Mouse (Mus musculus) left cerebral cortex, adult 2 months (tissue): ENCODE measurements around the gene Smox. TPM values are rescaled to one million over a fixed set of nuclear protein-coding genes. Genes with fewer than 3 reads are reported as not detected.
"Not testable (repeated sequence)": the region's sequence is repeated elsewhere in the genome, so short reads cannot be mapped to it uniquely, and the experiment has no call there.

ENCODE experiments used
- DNase-seq, 2 experiments: peaks; one replicate each; pipeline ENCODE4 v3.0.0; 2021 to 2022; ENCODE audit warnings: low spot score in 2 of 2, mixed read lengths in 1 of 2; ENCODE audit errors: extremely low spot score in 1 of 2
- H3K27ac ChIP-seq: fragments of 200-600 bp; 2 replicates; pipeline ENCODE4 v1.8.1; 2022
- H3K4me3 ChIP-seq: fragments of 200-600 bp; 2 replicates; pipeline ENCODE4 v1.8.1; 2022
- CTCF ChIP-seq: fragments of 200-600 bp; IDR thresholded peaks from 2 replicates; pipeline ENCODE4 v1.8.1; 2022; ENCODE audit warnings: antibody characterized with exemption, mild to moderate bottlenecking, moderate library complexity
- intact Hi-C: fragments of 180-260 bp; cut with DNase I; formaldehyde crosslinking; loops from one replicate; pipeline ENCODE4 v1.15.1; 2025
- total RNA-seq, 2 experiments: library from RNA; stranded (reverse); gene quantifications; 2 replicates each; pipeline ENCODE4 v1.2.3; 2021

Gene Smox
- total RNA-seq, 2 experiments from 2014 or later: 68.9 to 80.3 TPM

- DNase-seq: no peak
- TF ChIP-seq CTCF: no peak
These were observed 27.1 kb upstream of the Smox start for GRCm38 (mm10) chr2:131464147-131464546.

DNA sequence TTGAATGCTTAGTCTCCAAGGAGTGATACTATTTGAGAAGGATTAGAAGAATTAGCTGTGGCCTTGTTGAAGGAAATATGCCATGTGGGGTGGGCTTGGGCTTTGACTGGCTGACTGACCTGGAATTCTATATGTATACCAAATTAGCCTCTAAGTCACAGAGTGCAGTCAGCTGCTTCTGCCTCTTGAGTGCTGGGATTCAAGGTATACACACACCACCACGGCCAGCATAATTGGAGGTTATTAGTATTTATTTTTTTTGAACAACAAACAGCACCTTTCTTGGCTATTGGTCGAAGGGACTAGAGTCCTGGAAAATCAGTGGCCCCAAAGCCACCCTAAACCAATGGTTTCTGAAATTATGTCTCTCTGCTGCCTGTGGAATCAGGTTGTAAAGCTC, 24.6 kb upstream of the Smox start:
- no peak for TF ChIP-seq CTCF
- DNase-seq: no peak
- Histone ChIP-seq H3K27ac (no peak overlapping the region), H3K4me3 (no peak overlapping the region)
- intact Hi-C loops: no loop called here

More at GRCm38 (mm10) chr2:131464147-131464546, 27.1 kb upstream of the Smox start:
- intact Hi-C loops: no loop called here
- no peak overlapping the region for H3K4me3 ChIP-seq
- no peak overlapping the region for H3K27ac ChIP-seq

DNA sequence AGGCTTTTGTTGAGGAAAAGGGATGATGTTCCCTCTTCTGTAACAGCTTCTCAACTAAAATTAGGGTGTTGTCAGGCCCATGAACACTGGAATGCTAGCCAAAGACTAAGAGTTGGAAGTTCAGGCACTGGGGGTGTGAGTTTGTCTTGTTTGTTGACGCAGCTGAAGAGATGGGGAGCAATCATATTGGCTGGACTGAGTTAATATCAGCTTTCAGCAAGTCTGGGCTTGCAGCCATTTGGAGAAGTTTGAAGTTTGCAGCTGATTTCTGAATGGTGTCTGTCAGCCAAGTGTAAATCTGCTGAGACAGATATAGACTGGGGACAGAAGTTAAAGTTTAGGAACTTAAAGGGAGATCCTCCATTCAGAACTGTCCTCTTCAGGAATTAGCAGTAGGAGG, 21.4 kb upstream of the Smox start:
- no peak for TF ChIP-seq CTCF
- DNase-seq: no peak
- H3K4me3 ChIP-seq: no peak overlapping the region
- H3K27ac ChIP-seq: no peak overlapping the region
- intact Hi-C loops: no loop called here

- no peak for TF ChIP-seq CTCF
- no peak for DNase-seq
- Histone ChIP-seq H3K4me3 (no peak overlapping the region), H3K27ac (no peak overlapping the region)
- intact Hi-C loops: no loop called here
These were observed 17.5 kb upstream of the Smox start for GRCm38 (mm10) chr2:131473749-131474148.

- DNase-seq, H3K27ac ChIP-seq, H3K4me3 ChIP-seq, intact Hi-C loops: not testable (repeated sequence)
These were observed 14.2 kb upstream of the Smox start for GRCm38 (mm10) chr2:131477105-131477504.

DNA sequence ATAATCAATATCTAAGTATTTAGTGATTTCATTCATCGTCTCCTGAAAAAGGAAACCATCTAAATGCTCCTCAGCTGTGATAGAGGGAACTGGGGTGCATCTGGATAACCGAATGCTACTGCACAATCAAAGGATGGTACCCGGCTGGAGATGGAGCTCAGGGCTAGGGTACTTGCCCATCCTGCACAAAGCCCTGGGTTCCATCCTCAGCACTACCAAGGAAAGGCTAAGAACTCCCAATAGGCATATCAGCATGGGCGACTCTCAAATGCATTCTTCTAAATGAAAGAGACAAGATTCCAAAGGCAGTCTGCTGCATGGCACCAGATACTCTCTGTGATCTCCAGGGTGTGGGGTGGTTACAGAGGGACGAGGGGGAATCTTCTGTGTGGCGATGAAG, 13.4 kb upstream of the Smox start:
- no peak overlapping the region for H3K27ac ChIP-seq
- intact Hi-C loops: no loop called here
- no peak overlapping the region for H3K4me3 ChIP-seq
- no peak for DNase-seq
- no peak for TF ChIP-seq CTCF

GRCm38 (mm10) chr2:131478349-131478748, 12.9 kb upstream of the Smox start:
- no peak for DNase-seq
- Histone ChIP-seq H3K27ac (no peak overlapping the region), H3K4me3 (no peak overlapping the region)
- no peak for TF ChIP-seq CTCF
- intact Hi-C loops: no loop called here

DNA sequence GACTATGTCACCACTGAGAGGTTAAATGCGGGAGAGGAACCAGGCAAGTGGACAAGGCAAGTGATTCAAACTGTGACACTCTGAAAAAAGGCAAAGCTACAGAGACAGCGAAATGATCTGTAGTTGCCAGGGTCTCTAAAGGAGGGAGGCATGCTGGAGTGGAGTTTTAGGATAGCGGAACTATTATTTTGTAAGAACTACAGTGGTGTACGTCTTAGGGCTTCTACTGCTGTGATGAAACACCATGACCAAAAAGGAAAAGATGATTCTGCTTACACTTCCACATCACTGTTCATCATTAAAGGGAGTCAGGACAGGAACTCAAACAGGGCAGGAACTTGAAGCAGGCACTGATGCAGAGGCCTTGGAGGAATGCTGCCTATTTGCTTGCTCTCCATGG, 12.4 kb upstream of the Smox start:
- Histone ChIP-seq H3K27ac (no peak overlapping the region), H3K4me3 (no peak overlapping the region)
- no peak for TF ChIP-seq CTCF
- no peak for DNase-seq
- intact Hi-C loops: no loop called here

GRCm38 (mm10) chr2:131481733-131482132, 9.6 kb upstream of the Smox start:
- intact Hi-C loops: no loop called here
- no peak for DNase-seq
- TF ChIP-seq CTCF: no peak
- Histone ChIP-seq H3K4me3 (no peak overlapping the region), H3K27ac (no peak overlapping the region)

- intact Hi-C loops: no loop called here
- H3K27ac ChIP-seq: no peak overlapping the region
- no peak for DNase-seq
- TF ChIP-seq CTCF: no peak
- H3K4me3 ChIP-seq: no peak overlapping the region
These were observed 8.8 kb upstream of the Smox start for GRCm38 (mm10) chr2:131482478-131482877.

- intact Hi-C loops: no loop called here
- Histone ChIP-seq H3K27ac (peak overlapping the region; percentile 63), H3K4me3 (no peak overlapping the region)
- TF ChIP-seq CTCF: no peak
- no peak for DNase-seq
These were observed 7.7 kb upstream of the Smox start for GRCm38 (mm10) chr2:131483562-131483961.

- Histone ChIP-seq H3K27ac (peak overlapping the region; percentile 63), H3K4me3 (no peak overlapping the region)
- intact Hi-C loops: no loop called here
- no peak for TF ChIP-seq CTCF
- DNase-seq: no peak
These were observed 7.1 kb upstream of the Smox start for GRCm38 (mm10) chr2:131484182-131484581.

GRCm38 (mm10) chr2:131485126-131485525, 6.2 kb upstream of the Smox start:
- intact Hi-C loops: no loop called here
- Histone ChIP-seq H3K27ac (no peak overlapping the region), H3K4me3 (no peak overlapping the region)
- TF ChIP-seq CTCF: no peak
- no peak for DNase-seq

- H3K27ac ChIP-seq: no peak overlapping the region
- no peak for TF ChIP-seq CTCF
- DNase-seq: no peak
- no peak overlapping the region for H3K4me3 ChIP-seq
- intact Hi-C loops: no loop called here
These were observed 5.2 kb upstream of the Smox start for GRCm38 (mm10) chr2:131486046-131486445.
